Mouse (Mus musculus): ENCODE results near the gene Pcif1.

Gene Pcif1

DNA sequence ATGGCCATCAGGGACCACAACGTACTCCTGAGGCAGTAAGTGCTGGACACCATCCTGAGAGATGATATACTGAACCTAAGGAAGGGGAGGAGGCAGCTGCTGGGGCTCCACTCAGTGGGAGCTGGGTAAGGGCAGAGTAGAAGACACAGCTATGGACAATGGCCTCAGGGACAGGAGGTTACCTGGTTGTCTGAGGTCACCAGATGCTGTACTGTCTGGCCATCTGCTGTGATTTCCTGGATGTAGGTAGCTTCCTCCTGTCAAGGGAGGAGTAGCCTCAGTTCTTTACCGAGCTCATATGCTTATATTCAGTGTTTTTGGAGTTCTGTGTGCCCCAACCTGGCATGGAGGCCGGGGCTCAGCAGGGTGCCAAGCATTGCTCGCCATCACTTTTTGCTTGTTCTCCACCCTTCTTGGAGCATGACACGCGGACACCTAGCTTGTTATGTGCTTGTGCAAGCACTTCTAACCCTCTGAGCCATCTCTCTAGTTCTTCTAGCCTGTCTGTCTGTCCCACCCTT is 13.7 kb downstream of the Pcif1 start:
- DNase-seq (ENCODE audit: low read depth in 1 of 2, low spot score in 2 of 2) = no peak

DNA sequence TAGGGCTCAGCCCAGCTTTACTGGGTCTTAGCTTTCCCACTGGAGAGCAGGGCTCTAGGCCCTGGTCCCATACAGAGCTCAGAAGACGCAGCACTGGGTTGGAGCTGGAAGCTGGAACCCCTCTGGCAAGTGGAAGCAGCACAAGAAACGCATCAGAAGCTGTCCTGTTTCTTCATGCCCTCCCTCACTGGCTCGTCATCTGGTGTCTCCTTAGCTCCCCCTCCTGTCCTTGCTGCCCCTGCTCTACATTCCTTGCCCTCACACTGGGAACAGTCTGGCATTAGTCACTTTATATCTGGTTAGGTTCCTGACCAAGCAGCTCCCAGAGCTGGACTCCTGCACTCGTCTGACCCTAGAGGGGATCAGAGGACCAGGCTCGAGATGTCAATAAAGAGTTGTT is 14.9 kb downstream of the Pcif1 start:
- no peak for DNase-seq (ENCODE audit: low read depth in 1 of 2, low spot score in 2 of 2)

DNA sequence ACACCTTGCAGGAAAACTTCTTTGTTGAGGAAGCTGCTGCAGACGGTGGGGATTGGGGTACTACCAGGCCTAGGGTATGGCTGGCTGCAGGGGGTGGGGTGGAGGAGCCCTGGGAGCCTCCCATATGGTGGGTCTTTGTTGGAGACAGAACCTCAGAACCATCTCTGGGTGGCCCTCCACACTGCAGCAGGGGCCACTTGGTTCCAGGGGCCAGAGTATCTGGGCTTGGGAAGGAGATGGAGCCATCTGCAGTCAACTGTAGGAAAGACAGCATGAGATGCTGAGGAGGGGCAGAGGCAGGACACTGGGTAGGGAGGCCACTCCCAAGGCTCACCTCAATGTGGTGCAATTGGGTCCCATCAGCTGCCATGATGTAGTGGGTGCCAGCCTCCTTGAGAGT is 15.5 kb downstream of the Pcif1 start:
- DNase-seq (ENCODE audit: low read depth in 1 of 2, low spot score in 2 of 2) = no peak

DNA sequence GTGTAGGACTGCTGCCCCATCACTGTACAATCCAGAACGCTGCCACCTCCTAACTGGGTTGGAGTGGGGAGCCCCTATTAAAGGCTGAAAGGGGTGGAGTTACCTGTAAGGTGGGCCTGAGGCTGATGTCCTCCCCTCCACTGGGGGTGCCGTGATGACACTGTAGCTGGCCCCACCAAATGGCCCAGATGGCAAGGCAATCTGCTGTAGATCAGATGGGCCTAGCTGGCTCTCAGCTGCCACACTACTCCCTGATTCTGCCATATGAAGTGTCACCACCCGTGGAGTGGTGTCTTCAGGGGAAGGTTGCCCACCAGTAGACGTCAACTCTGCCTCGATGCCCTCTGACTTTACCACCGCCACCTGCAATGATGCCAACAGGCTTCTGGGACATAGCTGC is 16.8 kb downstream of the Pcif1 start:
- no peak for DNase-seq (ENCODE audit: low read depth in 1 of 2, low spot score in 2 of 2)

DNA sequence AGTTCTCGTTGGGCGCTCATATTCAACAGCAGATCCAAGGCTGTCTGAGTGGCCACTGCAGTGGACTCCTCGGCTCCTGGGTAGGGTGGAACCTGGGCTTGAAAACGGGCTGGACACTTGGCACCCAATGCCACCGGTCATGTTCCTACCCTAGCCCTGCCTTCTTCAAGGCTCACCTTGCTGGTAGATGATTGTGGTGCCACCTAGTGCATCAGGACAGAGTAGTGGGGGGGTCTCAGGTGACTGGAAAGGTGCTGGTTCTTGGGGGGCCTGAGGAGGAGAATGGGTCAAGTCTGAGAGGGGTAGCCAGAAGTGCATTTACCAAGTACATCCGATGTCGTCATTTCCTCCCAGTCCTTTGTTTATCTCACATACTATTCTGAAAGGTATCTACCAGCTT is 18.9 kb downstream of the Pcif1 start:
- DNase-seq (ENCODE audit: low read depth in 1 of 2, low spot score in 2 of 2) = no peak

DNA sequence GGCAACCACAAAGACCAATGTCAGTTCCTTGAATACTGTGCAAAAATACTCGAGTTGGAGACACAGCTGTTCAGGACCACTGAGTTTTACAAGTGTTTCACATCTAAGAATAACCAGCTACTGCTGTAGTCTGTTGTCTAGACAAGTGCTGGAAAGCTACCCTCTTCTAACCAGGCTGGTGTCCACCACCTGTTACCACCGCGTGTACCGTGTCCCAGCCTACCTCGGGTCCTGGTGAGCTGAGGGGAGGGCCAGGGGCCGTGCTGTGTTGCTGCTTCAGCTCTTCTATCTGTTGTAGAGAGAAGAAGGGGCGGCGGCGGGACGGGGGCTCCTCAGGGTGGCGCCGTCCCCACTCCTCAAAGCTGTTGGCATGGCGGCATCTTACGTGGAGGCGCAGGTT is 19.9 kb downstream of the Pcif1 start:
- no peak for DNase-seq (ENCODE audit: low read depth in 1 of 2, low spot score in 2 of 2)

DNA sequence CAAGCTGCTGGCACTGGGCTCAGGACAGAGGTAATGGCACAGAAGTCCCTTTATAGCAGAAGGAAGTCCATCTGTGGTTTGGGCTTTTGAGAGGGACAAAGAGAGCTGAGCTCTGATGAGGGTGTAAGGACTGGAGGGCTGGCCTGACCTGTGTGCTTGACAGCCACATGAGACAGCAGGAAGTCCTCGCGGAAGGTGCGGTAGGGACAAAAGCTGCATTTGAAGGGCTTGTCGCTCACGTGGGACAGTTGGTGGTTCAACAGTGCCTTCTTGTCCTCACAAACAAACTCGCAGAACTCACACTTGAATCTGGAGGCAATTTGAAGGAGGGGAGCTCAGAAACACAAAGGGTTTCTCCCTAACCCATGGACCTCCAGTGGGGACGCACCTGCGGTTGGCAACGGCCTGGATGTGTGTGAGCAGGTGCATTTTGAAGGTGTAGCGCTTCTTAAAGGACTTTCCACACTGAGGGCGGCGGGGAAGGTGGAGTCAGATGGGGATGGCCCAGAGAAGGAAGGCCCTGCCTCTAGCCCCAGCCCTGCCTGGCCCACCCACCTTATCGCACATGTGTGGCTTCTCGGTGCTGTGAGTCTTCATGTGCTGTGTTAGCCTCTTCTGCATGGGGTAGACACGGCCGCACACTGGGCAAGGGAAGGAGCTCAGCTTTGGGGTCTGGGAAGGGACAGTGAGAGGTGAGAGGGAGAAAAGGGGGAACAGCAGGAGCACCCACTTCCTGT is 20.8 kb downstream of the Pcif1 start:
- DNase-seq (ENCODE audit: low read depth in 1 of 2, low spot score in 2 of 2) = no peak

DNA sequence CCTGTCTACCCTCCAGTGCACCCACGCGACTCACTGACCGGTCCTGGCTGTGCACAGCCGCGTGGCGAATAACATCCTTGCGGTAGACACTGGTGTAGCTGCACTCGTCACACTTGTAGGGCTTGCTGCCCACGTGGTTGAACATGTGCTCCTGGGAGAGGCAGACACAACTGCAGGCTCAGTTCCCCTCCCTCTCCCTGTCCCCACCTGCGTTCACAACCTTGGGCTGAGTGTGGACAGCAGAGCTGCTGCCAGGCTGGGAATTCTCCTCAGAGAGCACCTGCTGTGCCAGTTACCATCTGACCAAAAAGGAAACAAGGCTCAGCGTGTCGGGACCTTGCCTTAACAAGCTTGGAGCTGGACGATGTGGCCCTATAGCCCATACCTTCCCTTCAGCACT is 22.3 kb downstream of the Pcif1 start:
- no peak for DNase-seq (ENCODE audit: low read depth in 1 of 2, low spot score in 2 of 2)

DNA sequence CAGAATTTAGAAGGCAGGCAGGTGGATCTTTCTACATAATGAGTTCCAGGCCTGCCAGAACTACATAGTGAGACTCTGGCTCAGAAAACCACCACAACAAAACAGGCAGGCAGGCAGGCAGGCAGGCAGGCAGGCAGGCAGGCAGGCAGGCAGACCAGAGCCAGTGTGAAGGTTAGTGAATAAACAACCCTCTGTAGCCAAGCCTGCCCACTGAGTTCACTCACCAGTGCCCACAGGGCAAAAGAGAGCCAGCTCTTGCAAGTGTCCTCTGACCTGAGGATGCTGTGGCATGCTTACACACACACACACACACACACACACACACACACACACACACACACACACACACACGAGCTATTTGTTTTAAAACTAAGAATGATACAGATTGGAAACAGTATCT is 24.4 kb downstream of the Pcif1 start:
- no peak for DNase-seq (ENCODE audit: low read depth in 1 of 2, low spot score in 2 of 2)

DNA sequence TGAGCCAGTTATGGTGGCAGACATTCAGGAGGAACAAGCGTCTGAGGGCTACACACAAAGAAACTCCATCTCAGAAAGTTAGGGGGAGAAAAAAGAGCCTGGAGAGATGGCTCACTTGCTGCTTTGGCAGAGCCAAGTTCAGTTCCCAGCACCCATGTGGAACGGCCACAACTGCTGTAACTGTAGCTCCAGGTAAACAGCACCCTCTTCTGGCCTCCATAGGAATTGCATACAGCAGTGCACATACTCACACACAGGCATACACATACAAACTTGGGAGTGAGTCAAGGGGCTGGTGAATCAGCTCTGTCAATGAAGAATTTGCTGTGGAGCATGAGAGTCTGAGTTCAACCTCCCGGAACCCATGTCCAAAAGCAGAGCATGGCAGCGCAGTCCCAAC is 27.0 kb downstream of the Pcif1 start:
- DNase-seq (ENCODE audit: low read depth in 1 of 2, low spot score in 2 of 2) = no peak

DNA sequence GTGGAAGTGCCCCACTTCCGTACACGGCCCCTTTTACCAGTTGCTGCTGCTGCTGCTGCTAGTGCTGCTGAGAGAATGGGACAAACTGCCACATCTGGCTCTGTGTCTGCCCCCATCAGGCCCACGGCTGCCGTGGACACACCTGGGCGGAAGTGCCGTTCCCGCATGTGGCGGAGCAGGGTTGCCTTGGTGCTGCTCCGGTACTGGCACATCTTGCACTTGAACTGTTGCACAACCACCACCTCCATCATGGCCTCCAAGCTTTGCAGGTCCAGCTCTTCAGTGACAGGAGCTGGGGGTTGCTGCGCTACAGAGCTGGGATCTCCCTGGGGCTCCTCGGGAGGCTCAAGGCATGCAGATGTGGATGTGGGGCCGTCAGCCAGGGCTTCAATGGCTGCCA is 28.4 kb downstream of the Pcif1 start:
- no peak for DNase-seq (ENCODE audit: low read depth in 1 of 2, low spot score in 2 of 2)

DNA sequence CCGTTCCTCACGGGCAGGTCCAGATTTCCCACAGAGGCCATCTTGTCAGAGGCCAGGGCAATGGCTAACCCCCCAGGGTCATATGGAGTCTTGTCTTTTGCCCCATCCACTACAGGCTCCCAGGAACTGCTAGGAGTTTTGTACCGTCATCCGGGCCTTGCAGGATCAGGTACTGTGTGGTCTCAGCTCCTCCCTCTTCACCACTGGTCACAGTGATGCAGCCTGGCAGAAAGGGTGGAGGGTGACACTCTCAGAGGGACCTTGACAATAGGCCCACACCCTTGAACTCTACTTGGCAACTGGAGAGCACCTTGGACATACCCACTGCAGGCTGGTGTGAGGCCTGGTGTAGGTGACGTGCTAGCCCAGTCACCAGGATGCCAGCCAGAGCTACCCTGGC is 28.9 kb downstream of the Pcif1 start:
- DNase-seq (ENCODE audit: low read depth in 1 of 2, low spot score in 2 of 2) = no peak

DNA sequence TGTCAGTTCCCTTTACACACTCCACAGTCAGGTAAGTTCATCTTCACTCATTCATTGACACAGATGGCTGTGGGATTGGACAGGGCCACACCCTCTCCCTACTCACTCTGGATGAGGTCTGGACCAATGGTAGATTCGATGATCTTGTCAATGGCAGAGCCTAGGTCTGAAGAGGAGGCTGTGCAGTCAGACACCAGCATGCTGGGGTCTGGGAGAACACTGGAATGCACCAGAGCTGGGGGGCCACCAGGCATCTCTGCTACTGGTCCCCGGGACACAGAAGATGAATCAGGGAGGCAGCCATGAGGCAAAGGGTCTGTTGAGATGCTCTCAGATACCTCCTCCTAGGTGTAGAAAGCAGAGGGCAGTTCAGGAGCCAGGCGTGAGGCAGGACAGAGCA is 30.0 kb downstream of the Pcif1 start:
- DNase-seq (ENCODE audit: low read depth in 1 of 2, low spot score in 2 of 2) = no peak

DNA sequence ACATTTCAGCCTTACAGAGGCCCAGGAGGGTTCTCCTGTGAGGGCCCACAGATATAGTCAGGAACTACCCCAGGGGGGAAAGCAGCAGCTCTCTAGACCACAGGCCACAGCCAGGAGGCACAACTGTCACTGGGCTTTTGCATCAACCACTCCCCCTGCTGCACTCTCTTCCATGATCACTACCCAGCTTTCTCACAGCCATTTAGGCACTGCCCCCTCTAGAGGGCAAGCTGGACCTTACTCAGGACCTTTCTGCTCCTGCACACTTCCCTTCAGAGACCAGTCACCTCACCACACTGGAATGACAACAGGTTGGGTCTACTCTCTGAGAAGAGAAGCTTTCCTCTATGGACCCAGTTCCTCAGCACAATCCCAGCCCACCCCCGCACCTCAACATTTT is 30.4 kb downstream of the Pcif1 start:
- peak in 1 of 2 experiments; percentile 18 for DNase-seq (ENCODE audit: low read depth in 1 of 2, low spot score in 2 of 2)

DNA sequence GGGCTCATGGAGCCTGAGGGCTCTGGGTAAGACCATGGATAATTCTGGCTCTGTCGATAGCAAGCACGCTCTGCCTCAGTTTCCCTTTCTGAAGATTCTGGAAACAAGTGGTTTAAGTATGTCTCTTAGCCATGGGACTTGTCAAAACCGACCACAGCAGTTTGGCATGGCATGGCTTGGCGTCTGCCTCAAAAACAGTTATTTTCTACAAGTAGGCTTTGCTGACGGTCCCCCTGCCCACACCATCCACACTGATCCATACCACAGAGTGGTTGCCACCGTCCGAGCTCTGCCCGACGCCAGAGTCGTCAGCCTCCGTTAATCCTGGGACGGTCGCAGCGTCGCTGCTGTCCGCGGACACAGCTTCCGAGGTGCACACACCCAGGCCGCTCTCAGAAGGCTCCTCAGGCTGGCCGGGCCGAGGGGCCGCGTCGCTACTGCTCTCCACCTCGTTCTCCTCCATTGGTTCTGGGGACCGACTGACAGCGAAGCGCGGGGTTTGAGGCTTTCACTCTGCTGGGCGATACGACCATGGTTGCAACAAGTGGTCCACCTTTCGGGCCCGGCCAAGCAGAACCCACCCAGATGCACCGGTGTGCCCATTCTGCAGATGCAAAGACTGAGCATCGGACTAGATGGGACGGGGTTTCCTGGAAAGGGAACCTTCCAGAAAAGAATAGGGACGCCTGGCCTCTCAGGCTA is 31.4 kb downstream of the Pcif1 start:
- DNase-seq (ENCODE audit: low read depth in 1 of 2, low spot score in 2 of 2) = no peak

DNA sequence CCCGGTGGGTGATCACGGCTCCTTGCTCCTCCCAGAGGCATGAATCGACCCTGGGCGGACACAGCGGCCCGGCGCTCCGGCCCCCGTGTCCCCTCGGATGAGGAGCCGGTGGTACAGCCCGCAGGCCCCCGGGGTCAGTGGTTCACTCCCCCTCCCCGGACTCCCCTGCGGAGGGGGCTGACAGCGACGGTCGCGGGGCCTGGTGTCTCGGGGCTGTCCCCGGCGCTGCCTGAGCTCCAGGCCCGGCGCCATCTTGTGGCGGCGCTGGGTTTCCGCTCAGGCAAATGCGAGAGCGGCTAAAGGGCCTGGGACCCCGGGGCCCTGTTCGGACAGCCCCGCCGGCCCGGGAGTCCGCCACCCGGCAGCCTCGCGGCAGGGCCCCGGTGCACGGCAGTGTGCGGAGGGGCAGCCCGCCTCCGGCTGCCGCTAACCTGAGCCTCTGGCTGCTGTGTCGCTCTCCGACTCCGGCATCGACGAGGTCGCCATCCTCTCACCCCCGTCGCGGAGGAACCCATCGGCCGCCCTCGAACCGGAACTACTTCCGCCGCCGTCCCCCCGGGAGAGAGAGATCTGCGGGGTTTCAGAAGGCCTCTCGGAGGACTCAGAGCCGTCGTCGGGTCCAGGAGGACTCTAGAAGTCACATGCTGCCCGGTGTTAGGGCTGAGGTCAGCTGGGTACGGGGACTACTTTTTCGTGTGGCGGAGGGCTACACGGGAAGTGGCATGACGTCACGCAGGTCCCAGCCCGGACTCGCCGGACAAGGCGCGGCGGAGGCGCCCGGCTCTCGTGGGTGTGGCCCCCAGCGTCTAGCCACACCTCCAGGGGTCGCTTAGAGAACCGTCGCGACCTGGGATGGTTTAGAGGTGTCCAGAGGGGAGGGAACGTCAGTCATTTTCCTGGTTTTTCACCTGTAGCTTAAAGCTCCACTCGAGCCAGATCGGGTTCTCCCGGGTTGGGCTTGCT is 32.3 kb downstream of the Pcif1 start, which contains the start of gene Zfp335:
Gene Zfp335 (minus strand): TSS at position 672 of the 963 bp plus-strand sequence.
- DNase-seq (ENCODE audit: low read depth in 1 of 2, low spot score in 2 of 2) = peak; percentile 79 to 94

DNA sequence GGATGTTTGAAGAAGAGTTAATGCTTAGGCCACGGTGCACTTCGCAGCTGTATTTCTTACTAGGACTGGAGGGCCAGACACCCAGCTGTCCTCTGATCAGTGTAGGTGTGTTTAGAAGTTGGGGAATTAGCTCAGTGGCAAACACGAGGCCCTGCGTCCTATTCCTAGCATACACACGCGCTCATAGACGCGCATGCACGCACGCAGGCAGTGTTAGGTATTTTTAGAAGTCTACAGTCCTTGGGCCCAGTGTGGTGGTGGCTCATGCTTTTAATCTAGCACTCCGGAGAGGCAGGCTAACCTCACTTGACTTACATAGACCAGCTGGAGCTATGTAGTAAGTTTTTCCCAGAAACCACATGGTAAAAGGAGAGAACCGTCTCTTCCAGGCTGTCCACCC is 33.0 kb downstream of the Pcif1 start:
- DNase-seq (ENCODE audit: low read depth in 1 of 2, low spot score in 2 of 2) = peak in 1 of 2 experiments; percentile 18

DNA sequence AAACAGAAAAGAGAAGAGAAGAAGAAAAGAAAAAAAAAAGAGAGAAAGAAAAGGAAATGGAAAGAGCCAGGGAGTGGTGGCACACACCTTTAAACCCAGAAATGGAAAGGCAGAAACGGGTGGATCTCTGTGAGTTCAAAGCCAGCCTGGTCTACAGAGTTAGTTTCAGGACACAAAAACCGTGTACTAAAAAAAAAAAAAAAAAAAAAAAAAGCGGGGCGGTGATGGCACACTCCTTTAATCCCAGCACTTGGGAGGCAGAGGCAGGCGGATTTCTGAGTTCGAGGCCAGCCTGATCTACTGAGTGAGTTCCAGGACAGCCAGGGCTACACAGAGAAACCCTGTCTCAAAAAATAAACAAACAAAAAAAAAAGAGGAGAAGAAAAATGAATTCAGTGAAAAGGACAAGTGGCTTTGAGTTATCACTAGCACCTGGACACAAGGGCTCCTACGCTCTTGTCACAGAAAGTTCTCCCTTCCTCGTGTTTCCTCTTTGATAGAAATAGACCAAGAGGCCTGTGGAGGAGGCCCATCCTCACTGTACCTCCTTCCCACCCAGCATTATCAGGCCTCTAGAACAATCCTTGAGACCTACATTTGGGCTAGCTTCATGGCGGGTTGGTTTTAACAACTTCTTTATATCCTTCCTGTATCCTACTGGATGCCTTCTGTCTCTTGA is 33.8 kb downstream of the Pcif1 start:
- DNase-seq (ENCODE audit: low read depth in 1 of 2, low spot score in 2 of 2) = no peak

DNA sequence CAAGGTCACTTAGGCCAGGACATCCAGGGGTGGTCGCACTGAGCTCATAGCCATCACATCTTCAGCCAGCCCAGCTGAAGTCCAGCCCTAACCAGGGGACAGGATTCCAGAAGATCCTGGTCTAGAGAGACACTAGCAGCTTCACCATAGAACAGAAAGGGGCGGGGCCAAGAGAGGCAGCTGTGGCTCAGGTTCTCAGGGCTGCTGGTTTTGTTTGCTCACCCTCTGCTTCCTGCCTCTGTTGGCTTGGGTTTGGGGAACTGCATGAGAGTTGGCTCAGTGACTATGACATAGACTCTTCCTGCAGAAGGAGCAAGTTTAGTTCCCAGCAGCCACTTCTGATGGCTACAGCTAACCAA is 34.3 kb downstream of the Pcif1 start:
- peak; percentile 48 to 68 for DNase-seq (ENCODE audit: low read depth in 1 of 2, low spot score in 2 of 2)

DNA sequence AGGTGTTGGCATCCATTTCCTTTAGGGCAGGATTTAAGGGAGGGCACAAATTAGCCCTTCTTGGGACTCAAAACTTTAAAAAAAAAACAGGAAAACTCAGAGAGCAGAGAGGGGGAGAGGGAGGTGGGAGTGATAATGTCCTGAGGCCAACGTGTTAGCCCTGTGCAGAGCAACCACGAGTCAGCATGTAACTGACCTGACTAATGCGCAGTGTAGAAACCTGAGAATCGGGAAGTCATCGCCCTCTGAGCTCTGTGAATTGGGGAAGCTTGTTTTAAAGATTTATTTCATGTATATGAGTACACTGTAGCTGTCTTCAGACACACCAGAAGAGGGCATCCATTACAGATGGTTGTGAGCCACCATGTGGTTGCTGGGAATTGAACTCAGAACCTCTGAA is 37.7 kb downstream of the Pcif1 start:
- peak; percentile 33 to 38 for DNase-seq (ENCODE audit: low read depth in 1 of 2, low spot score in 2 of 2)

DNA sequence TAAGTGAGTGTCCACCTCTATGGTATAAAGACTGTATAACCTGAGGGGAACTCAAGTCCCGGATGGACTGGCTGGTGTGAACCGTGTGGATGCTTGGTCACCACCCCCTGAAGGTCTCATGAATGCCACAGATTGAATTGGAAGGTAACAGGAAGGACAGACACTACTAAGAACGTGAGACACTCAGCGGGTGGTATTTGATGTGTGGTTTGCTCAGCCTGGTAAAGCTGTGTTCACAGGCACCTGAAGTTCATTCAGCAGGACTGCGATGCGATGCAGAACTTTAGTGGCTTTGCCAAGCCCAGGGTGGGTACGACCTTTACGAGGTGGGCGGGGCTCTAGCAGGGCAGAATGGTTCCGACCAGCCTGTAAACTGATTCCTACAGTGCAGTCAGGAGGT is 38.3 kb downstream of the Pcif1 start:
- DNase-seq (ENCODE audit: low read depth in 1 of 2, low spot score in 2 of 2) = no peak
